Mouse (Mus musculus) spleen, adult 2 months (tissue): ENCODE measurements around the gene Adig. TPM values are rescaled to one million over a fixed set of nuclear protein-coding genes. Genes with fewer than 3 reads are reported as not detected.

Experiments
- DNase-seq, 2 experiments: peaks; one replicate each; pipeline versions ENCODE4 v3.0.0 to v3.0.0-alpha.2; 2012 to 2021; ENCODE audit warnings: low spot score in 2 of 2, low read depth in 1 of 2
- H3K27ac ChIP-seq: fragments of 200-500 bp; 2 replicates; pipeline ENCODE4 v1.5.1; 2012; ENCODE audit warnings: low read length, inconsistent platforms; ENCODE audit not compliant: insufficient read depth
- H3K27me3 ChIP-seq: fragments of 200-500 bp; 2 replicates; pipeline ENCODE4 v1.6.1; 2012; ENCODE audit warnings: mild to moderate bottlenecking, moderate library complexity, low read length, inconsistent platforms; ENCODE audit not compliant: control insufficient read depth, insufficient read depth
- H3K36me3 ChIP-seq: fragments of 200-500 bp; 2 replicates; pipeline ENCODE4 v1.6.1; 2012; ENCODE audit warnings: mild to moderate bottlenecking, low read length, inconsistent platforms; ENCODE audit not compliant: control insufficient read depth, insufficient read depth
- H3K4me1 ChIP-seq: fragments of 200-500 bp; 2 replicates; pipeline ENCODE4 v1.6.1; 2011; ENCODE audit warnings: inconsistent platforms; ENCODE audit not compliant: control insufficient read depth, insufficient read depth, insufficient read length
- H3K4me3 ChIP-seq: fragments of 200-500 bp; 2 replicates; pipeline ENCODE4 v1.5.1; 2011; ENCODE audit warnings: mild to moderate bottlenecking, inconsistent platforms; ENCODE audit not compliant: insufficient read depth, insufficient read length; ENCODE audit errors: extremely low read depth
- CTCF ChIP-seq: fragments of 200-500 bp; IDR thresholded peaks from 2 replicates; pipeline ENCODE4 v1.5.1; 2011; ENCODE audit warnings: mild to moderate bottlenecking, inconsistent platforms; ENCODE audit not compliant: insufficient read depth, insufficient read length, insufficient replicate concordance; ENCODE audit errors: extremely low read depth
- POLR2A ChIP-seq: fragments of 200-500 bp; IDR thresholded peaks from 2 replicates; pipeline ENCODE4 v1.6.1; 2011; ENCODE audit warnings: low read depth, low read length, inconsistent platforms
- WGBS: fragments of 180-500 bp; shearing (Covaris S2); methylation state at CpG from one replicate; pipeline ENCODE4 v1.1.7; 2018; 5-methylcytosine and 5-hydroxymethylcytosine counted together
- polyA plus RNA-seq: library from polyadenylated mRNA; depleted of rRNA; stranded (reverse); fragments of >200 nt; gene quantifications from 2 replicates; pipeline ENCODE4 v1.2.3, GENCODE M21; 2012; rRNA removed

The Adig gene
- polyA plus RNA-seq, 1 experiment = 0.65 TPM

DNA sequence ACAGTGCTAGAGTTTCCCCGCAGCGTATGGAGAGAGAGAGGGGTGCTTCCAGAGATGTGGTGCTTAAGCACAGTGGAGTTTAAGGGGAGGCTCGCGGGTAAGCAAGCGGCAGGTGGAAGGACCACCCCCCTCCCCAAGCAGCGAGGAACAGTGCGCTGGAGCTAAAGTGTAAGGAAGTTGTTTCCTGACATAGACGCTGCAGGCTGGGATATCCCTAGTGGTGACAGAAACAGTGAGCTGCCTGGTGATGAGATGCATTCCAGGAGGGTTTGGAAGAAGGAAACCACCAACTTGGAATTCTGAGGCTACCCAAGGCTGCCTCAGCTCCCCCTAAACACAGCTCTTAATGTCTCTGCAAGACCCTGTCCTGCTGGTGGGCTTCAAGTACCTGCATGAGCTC is 53.4 kb downstream of the Adig start:
- TF ChIP-seq POLR2A (no peak), CTCF (no peak)
- no peaks in the 10 kb centered on the region; the same call in 1 of the 2 replicates for H3K27me3 ChIP-seq
- H3K4me1 ChIP-seq = no peaks in the 10 kb centered on the region

DNA sequence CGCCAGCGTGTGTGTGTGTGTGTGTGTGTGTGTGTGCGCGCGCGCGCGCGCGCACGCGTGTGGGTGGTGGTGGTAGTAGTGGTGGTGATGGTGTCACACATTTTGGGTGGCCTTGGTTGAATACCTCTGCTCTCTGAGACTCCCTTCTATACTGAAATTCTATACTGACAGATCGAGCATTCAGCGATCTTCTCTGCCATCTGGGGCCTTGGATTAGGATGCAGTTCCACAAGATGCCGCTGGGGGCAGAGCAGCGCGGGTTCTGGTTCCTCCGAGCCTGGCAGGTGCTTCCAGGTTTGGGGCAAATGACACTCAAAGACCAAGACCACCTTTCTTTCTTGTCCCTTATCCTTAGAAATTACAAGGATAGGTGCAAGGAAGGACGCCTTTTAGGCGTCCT is 53.8 kb downstream of the Adig start:
- Histone ChIP-seq H3K4me1 (no peaks in the 10 kb centered on the region), H3K27ac (no peak overlapping the region), H3K4me3 (no peak overlapping the region), H3K36me3 (no peaks in the 10 kb centered on the region), H3K27me3 (no peaks in the 10 kb centered on the region; the same call in 1 of the 2 replicates)
- TF ChIP-seq POLR2A = no peak
- peak; percentile 86 for TF ChIP-seq CTCF
- 1% methylated on average over 20 of the region's 20 CpGs for WGBS
- peak; percentile 28 to 69 for DNase-seq

More for the DNA sequence above, 53.4 kb downstream of the Adig start:
- no peaks in the 10 kb centered on the region for H3K36me3 ChIP-seq
- 11% methylated on average over 8 of the region's 8 CpGs for WGBS
- DNase-seq = no peak
- H3K4me3 ChIP-seq = no peak overlapping the region
- no peak overlapping the region for H3K27ac ChIP-seq

DNA sequence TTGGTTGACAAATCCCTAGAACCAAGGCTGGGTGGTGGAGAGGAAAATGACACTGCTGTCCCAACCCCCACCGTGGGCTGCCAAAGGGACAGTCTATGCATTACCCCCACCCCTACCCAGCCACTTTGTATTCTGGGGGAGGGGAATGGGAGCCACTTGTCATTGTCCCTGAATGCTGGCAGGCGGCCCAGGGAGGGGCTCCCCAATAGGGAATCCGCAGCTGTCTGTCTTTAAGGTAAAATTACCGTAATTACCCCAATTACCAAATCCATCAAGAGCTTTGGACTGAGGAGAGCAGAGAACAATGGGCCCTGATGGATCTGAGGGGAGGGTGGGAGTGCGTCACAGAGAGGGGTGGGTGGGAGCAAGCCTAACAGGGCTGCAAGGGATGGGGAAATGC is 54.3 kb downstream of the Adig start:
- Histone ChIP-seq H3K27ac (no peak overlapping the region), H3K4me1 (no peaks in the 10 kb centered on the region), H3K36me3 (no peaks in the 10 kb centered on the region), H3K4me3 (no peak overlapping the region), H3K27me3 (no peaks in the 10 kb centered on the region; the same call in 1 of the 2 replicates)
- DNase-seq = no peak
- 34% methylated on average over 5 of the region's 5 CpGs for WGBS
- TF ChIP-seq CTCF (no peak), POLR2A (no peak)

Other genes starting within 250 kb of the Adig start
- gene Bpi, start 244.5 kb upstream of the Adig start, polyA plus RNA-seq = 0.07 TPM in 1 of 2 replicates, not detected in the other
- gene Lbp, start 196.1 kb upstream of the Adig start, polyA plus RNA-seq = 3.3 and 4.1 TPM in 2 replicates
- 0.04 and 0.11 TPM in 2 replicates for gene Snhg11, start 127.0 kb upstream of the Adig start, polyA plus RNA-seq
- 14.8 and 18.9 TPM in 2 replicates for gene Ralgapb, start 92.8 kb upstream of the Adig start, polyA plus RNA-seq
- 0.06 TPM in 1 of 2 replicates, not detected in the other for gene Arhgap40, start 10.2 kb downstream of the Adig start, polyA plus RNA-seq
- 0.02 TPM in 1 of 2 replicates, not detected in the other for gene Slc32a1, start 108.2 kb downstream of the Adig start, polyA plus RNA-seq
- 9.4 and 11.6 TPM in 2 replicates for gene Actr5, start 122.3 kb downstream of the Adig start, polyA plus RNA-seq
- gene Ppp1r16b, start 162.8 kb downstream of the Adig start, polyA plus RNA-seq = 17.6 and 18.6 TPM in 2 replicates